In the genomic region with DNA sequence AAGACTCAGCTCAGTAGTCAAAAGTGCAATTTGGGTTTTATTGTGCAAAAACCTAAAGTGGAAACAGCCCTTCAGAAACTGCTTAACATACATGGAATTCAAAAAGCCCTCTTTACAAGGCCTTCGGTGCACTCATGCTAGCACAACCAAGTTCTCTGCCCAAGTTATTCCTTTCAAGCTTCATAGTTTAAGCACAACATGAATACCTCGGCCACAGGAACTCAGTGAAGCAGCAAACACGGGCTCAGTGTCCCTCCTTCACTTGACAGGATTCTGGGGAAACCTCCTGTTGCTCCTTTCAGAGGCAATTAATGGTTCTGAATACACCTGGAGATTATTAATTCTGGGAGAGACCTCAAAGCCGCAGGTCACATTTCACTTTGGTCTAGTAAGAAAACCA, we compare ENCODE assay signal across 15 mouse cellular contexts.
A peak's percentile ranks its signal among the peaks of the same experiment; 100 is the strongest.
DNase-seq lines count a peak whose midpoint lies in the region; ATAC-seq lines count a peak whose summit lies in the region.
"Had no signal": no experiment of that assay in that cellular context is flagged by ENCODE, and none has a peak within 500 bp of the region (broad histone marks: within the 10 kb centered on the region; RNA-seq: fewer than 3 reads in every experiment).

No protein-coding gene starts in this region.

- no peak overlapping the region for H3K4me2 ChIP-seq in forebrain, embryonic 14.5 days (ENCODE audit: low read length)
- H3K4me2 ChIP-seq: heart, embryonic 13.5 days had no signal

- H3K27me3 ChIP-seq in forebrain, embryonic 14.5 days (replicated peaks; ENCODE audit: control insufficient read depth, insufficient read depth, low read length): no peaks in the 10 kb centered on the region
- H3K27me3 ChIP-seq: heart, embryonic 13.5 days had no signal

- no peaks in the 10 kb centered on the region for H3K9me3 ChIP-seq in forebrain, embryonic 14.5 days (replicated peaks; ENCODE audit: control insufficient read depth, low read length)
- H3K9me3 ChIP-seq: heart, embryonic 13.5 days had no signal

- H3K4me3 ChIP-seq in forebrain, embryonic 14.5 days (ENCODE audit: low read depth, low read length): no peak overlapping the region
- H3K4me3 ChIP-seq: heart, embryonic 13.5 days; myocyte had no signal

- WGBS in forebrain, embryonic 14.5 days: 1% methylated on average over 4 of the region's 4 CpGs

- H3K27ac ChIP-seq in forebrain, embryonic 14.5 days (ENCODE audit: low read depth, low read length): no peak overlapping the region
- H3K27ac ChIP-seq: heart, embryonic 13.5 days had no signal

- ATAC-seq in forebrain, embryonic 14.5 days: peak; percentile 89
- ATAC-seq: inflammation-experienced regulatory T-cells, adult 6 months had no signal

- no peak overlapping the region for H3K9ac ChIP-seq in forebrain, embryonic 14.5 days (ENCODE audit: low read length)
- H3K9ac ChIP-seq: heart, embryonic 13.5 days had no signal

- peak; percentile 67 for DNase-seq in Muller cell, postnatal 12 days (ENCODE audit: inconsistent ontology term)
- DNase-seq in embryo, embryonic 10 days (ENCODE audit: low spot score): peak; percentile 60
- DNase-seq in forebrain, embryonic 14.5 days (ENCODE audit: low spot score): peak; percentile 83
- peak; percentile 24 for DNase-seq in mesoderm, embryonic 11.5 days (ENCODE audit: low read depth, low spot score)
- DNase-seq in layer of hippocampus, postnatal 14 days (ENCODE audit: low spot score in 2 of 2): no peak
- DNase-seq in adrenal gland, adult (ENCODE audit: inconsistent age in 2 of 2, low spot score in 1 of 2): no peak
- no peak for DNase-seq in heart, adult 11 months
- DNase-seq: adrenal gland, postnatal 10 days; cerebellum, postnatal 14 days; kidney, postnatal 36 days; lung, postnatal 4 days; spleen, adult 18-20 months had no signal

- H3K36me3 ChIP-seq in forebrain, embryonic 14.5 days (ENCODE audit: control insufficient read depth, insufficient read depth, low read length): no peaks in the 10 kb centered on the region
- H3K36me3 ChIP-seq: heart, embryonic 13.5 days had no signal

- H3K4me1 ChIP-seq in forebrain, embryonic 14.5 days (ENCODE audit: control insufficient read depth, insufficient read depth, low read length): peaks cover 5% of the 10 kb centered on the region; the same call in 1 of the 2 replicates
- H3K4me1 ChIP-seq: heart, embryonic 13.5 days had no signal

Comparison
In these comparisons a context has a peak if more than half of its experiments do, and no peak if none do; other contexts are left out.
1. DNase-seq: peak in Muller cell, postnatal 12 days (single experiment), embryo, embryonic 10 days (single experiment), forebrain, embryonic 14.5 days (single experiment) and mesoderm, embryonic 11.5 days (single experiment); none in layer of hippocampus, postnatal 14 days (0 of 2), adrenal gland, adult (0 of 2) and heart, adult 11 months (single experiment).